Mouse (Mus musculus) frontal cortex, postnatal 25 days (tissue): Measurements from ENCODE around the gene Grm4.
"Not testable (repeated sequence)": the region's sequence is repeated elsewhere in the genome, so short reads cannot be mapped to it uniquely, and the experiment has no call there.

Experiments
- DNase-seq, 2 experiments: peaks; one replicate each; pipeline ENCODE4 v3.0.0; 2022; ENCODE audit warnings: low spot score in 2 of 2

Grm4 gene

DNA sequence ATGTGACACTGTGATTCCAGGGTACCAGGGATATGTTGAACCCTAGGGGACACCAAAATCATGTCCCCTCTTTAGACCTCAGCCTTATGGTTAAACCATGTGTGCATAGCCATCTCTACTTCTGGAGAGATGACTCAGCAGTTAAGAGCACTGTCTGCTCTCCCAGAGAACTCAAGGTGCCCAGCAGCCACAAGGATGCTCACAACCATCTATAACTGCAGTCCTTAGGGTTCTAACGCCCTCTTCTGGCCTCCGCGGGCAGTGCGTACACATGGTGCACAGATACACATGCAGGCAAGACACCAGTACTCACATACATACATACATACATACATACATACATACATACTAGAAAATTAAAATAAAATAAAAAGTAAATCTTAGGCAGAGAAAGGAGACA is 127.8 kb downstream of the Grm4 start:
- no peak for DNase-seq

DNA sequence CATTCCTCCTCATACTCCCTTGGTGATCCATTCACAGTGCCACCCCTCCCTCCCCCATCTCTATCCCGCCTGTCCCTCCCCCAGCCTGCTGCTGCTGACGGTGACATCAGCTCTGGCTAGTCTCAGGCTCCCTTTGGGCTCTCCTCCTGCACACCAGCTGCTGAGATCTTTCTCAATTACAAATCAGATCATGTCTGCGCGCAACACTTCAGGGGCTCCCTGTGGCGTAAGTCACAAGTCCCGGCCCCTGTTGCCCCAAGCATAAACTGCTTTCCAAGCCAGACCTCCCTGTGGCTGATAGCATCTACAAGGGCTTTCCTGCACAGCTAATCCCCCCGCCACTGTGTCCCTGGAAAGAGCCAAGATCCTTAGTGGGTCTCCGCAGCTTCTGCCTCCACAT is 128.3 kb downstream of the Grm4 start:
- no peak for DNase-seq

DNA sequence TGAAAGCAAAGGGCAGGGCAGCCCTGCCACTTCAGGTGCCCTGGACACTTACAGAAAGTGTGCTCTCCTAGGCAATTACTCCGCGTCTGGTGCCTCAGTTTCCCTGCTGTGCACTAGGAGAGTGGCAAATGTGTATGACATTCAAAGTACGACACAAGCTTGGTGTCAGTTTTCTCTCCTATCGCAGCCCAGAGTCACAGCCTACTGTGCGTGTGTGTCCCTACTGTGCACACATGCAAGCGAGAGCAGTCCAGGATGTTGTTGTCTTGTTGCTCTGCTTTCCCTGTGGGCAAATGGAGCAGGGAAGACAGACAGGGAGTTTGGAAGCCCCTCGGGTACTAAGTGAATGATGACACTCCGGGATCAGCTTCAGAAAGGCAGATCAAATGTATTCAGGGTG is 131.2 kb downstream of the Grm4 start:
- DNase-seq, result no peak

DNA sequence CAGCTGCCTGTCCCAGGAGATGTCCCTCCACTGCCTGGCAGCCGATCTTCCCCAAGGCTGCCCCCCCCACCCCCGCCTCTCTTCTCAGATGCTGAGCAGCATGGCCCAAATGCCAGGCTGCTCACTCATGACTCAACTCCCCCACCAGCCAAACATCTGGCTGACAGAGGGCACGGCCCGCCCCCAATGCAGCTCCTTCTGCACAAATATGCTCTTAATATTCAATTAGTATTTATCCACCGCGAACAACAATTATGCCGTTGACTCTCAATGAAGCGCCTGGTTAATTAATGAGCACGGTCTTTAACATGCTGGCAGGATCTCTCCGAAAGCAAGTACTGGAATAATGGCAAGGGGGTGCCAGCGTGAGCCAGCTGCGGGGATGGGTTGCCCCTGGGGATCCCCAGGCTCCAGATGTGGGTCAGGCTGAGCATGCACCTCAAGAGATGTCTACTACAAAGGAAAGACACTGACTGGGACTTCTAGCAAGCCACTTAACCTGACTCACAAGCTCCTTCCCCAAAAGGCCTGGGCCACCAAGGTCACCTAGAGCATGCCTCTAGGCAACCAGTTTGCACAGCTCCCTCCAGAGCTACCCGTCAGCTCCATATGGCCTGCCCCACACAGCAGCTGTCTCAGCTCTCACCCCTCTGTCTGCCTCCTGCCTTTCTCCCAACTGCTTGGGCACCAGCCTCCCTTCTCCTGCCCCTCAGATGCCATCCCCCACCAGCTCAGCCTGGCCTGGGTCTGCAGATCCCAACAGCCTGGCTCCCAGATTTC is 131.8 kb downstream of the Grm4 start:
- no peak for DNase-seq

DNA sequence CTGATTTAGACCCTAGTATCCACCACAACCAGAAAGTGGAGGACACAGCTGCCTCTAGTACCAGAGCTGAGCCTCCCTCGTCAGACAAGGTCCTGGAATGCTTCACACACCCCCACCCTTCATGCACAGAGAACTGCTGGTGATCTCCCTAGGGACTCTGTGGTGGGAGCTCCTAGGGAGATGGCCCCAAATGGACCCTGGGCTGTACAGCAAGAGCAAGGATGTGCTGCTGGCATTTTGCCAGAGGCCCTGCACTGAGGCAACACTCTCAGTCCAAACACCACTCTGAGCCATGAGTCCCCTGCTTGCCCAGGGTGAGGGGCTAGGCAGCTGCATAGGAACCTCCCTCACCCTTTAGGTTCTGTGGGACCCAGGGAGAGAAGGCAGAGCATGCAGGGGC is 134.8 kb downstream of the Grm4 start:
- no peak for DNase-seq

DNA sequence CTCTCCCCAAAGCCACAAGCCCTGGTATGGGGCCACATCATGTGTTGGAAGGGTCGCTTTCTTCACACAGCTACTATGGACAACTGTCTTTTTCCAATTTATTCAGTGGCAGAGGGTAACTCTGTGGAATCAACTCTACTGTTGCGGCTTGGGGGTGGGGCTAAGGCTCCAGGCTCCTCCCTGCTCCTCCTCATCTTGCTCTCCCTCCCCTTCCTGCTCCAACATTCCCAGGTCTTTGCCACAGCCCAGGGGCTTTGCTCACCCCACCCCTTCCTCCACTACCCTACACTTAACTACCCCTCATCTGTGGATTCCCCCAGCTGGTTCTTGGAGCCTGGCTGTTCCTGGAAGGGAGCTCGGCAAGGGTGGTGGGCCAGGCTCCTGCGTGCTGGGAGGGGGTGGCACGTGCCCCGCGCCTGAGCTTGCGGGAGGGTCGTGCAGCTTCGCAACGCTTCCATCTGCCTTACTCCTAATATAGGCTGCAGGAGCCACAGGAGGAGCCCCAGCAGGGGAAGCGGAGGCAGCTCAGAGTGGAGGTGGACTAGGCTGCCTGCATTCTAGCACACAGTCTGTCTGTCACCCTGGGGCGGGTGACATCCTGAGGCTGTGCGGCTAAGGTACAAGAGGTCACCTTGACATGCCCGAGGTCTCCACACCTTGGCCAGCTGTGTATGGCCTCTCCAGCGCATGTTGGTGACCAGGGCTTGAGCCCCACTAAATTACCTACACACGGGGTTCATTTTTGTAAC is 135.5 kb downstream of the Grm4 start:
- no peak for DNase-seq

DNA sequence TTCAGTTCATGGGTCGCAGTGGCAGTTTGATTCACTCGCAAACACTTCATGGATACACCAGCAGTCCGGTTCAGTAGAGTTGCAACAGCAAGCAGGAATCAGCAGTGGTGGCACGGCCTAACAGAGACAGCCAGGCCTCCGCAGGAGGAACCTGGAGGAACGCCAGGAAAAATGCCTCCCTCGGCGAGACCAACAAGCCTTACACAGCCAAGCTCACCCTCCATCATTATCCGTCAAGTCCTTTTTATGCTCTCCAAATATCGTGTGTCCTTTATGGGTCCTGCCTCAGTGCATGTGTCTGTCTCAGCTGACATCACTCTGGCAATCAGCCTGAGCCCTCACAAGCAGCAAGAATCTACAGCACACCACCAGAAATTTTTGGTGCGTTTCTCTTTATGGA is 138.3 kb downstream of the Grm4 start:
- no peak for DNase-seq

DNA sequence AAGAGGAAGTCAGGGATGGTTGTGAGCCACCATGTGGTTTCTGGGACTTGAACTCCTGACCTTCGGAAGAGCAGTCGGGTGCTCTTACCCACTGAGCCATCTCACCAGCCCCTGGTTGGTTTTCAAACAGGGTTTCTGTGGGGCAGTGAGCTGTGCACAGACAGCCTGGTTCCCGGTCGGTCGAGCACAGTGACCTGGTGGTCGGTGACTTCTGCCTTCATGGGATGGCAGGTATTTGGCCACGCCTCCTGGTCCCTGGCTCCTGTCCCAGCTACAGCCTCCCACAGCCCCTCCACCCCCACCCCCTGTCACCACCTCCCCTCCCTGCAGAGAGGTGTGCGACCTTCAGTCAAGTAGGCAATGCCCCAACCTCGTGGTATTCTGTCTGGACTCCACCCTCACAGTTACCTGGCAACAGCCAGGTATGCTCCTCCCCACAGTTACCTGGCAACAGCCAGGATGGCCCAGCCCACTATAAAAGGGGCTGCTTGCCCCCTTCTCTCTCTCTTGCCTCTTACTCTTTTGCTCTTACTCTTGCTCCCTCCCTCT is 140.2 kb downstream of the Grm4 start:
- DNase-seq, result not testable (repeated sequence)

DNA sequence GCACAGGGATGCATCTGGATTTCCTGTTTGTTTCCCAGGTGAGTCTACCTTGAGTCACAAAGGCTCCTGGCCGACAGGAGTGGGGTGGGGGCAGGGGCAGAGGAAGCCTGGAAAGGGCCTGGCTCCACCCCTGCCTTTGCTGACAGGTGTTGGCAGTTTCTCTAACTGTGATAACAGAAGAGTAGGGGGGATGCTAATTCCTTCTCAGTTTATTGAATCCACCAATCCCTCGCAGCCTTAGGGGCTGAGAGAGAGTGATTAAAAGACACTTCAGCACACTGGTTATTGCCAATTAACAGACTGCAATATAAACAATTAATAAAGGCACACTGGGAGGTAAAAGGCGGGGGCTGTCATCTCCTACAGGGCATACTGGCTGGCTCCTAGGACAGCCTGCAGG is 142.2 kb downstream of the Grm4 start:
- DNase-seq, result no peak

DNA sequence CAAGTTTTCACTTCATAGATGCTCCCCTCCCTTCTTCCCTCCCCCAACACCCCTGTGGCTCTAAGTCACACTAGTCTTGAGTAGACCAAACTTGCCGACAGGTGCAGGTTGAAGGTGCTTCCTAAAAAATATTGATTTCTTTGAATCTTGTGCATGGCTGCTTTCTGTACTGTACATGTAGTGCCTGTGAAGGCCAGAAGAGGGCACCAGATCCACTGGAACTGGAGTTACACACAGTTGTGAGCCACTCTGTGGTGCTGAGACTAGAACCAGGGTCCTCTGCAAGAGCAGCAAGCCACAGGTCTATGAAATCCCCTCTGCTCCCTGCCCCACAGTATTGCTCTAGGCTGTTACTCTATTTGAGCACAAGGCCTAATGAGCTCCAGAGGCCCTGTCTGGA is 144.1 kb downstream of the Grm4 start:
- DNase-seq, result no peak

DNA sequence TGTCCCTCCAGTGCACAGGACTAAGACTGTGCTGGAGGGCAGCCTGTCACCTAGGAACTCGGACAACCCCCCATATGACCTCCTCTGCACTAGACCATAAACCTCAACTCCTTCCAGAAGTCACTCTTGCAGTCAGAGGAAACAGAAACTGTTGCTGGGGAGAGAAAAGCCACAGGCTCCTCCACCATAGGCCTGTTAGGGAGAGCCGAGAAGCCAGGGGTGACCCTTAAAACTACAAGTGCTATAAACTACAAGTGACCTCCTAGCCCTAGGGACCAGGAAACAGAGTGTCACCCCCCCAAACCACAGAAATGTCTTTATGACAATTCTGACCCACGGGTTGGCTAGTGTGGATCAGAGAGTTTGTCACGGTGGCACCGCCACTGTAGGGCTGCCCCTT is 145.7 kb downstream of the Grm4 start:
- no peak for DNase-seq
